Mouse (Mus musculus) brain, embryonic 14.5 days (tissue): ENCODE data around the gene Cd40. TPM values are rescaled to one million over a fixed set of nuclear protein-coding genes. Genes with fewer than 3 reads are reported as not detected.

Experiments used
- DNase-seq: peaks from one replicate; pipeline ENCODE4 v3.0.0-alpha.2; 2011; ENCODE audit warnings: low read depth
- CTCF ChIP-seq: fragments of 200-500 bp; IDR thresholded peaks from 2 replicates; pipeline ENCODE4 v1.5.1; 2012; ENCODE audit warnings: inconsistent platforms, mild to moderate bottlenecking, moderate library complexity, borderline replicate concordance; ENCODE audit not compliant: insufficient read depth, insufficient read length; ENCODE audit errors: extremely low read depth
- POLR2A ChIP-seq: fragments of 200-500 bp; IDR thresholded peaks from 2 replicates; pipeline ENCODE4 v1.6.1; 2012; ENCODE audit warnings: mild to moderate bottlenecking, inconsistent platforms, borderline replicate concordance; ENCODE audit not compliant: poor library complexity, insufficient read depth, insufficient read length, severe bottlenecking; ENCODE audit errors: extremely low read depth
- polyA plus RNA-seq: library from polyadenylated mRNA; depleted of rRNA; stranded (reverse); fragments of >200 nt; gene quantifications from 2 replicates; pipeline ENCODE4 v1.2.3, GENCODE M21; 2012

Gene Cd40
- polyA plus RNA-seq, 1 experiment = 8.4 TPM

DNA sequence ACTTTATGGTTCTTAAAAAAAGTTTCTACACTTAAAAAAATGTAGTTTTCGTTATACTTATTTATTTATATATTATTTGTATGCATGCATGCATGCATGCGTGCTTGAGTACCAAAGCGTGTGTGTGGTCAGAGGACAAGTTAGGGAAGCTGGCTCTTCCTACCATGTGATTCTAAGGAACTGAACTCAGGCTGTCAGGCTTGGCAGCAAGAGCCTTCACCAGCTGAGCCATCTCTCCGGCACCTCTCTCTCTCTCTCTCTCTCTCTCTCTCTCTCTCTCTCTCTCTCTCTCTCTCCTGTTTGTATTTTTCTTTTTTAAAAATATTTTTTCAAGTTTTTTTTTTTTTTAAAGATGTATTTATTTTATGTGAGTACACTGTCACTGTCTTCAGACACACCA is 4.5 kb downstream of the Cd40 start:
- TF ChIP-seq CTCF (no peak), POLR2A (no peak)
- no peak for DNase-seq

DNA sequence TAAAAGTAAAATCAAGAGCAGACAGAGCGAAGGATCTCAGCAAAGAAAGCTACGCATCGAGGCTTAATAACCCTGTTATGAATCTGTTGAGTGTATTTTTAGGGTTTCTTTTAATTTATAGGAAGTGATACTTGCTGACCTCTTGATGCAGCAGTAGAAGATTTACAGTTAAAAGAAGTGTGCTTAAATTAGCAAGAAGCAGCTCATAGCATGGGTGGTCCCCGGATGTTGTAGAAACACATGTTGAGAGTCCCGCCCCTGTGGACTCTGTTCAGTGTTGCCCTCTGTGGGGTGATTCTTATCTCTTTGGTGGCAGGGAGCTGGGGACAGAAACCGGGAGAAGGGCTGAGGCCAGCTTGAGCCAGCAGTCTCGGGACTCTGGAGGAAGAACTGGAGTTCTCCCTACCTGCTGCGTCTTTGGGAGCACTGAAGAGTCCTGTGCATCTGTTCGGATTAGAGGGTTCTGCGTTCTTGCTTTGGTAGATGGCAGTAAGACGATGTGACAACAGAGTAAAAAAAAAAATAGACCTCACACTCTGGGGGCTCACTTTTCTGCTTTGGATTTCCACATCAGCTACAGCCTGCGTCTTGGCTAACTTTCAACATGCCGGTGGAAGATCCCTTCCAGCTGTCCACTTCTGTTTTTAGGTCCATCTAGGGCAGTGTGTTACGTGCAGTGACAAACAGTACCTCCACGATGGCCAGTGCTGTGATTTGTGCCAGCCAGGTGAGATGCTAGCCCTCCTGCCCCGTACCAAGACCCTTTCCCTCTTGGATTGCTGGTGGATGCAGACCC is 6.4 kb downstream of the Cd40 start:
- DNase-seq = no peak
- TF ChIP-seq CTCF (no peak), POLR2A (no peak)

DNA sequence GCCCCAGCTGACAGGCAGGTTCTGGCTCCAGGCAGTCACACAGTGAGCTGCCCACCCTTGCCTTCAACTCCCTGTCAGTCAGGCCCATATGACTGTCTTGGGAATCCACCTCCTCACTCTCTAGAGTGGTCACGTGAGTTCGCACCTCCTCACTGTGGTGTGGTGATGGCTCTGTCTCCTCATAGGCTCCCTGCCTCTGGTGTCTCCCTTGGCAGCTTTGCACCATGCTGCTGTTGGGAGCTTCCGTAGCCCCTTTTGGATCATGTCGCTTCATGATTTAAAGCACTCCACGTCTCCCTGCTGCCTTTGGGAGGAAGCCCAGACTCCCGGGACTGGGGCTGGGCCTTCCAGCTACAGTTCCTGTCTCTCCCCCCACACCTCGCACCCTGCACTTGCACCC is 9.1 kb downstream of the Cd40 start:
- peak; percentile 54 for DNase-seq
- TF ChIP-seq CTCF (no peak), POLR2A (no peak)

DNA sequence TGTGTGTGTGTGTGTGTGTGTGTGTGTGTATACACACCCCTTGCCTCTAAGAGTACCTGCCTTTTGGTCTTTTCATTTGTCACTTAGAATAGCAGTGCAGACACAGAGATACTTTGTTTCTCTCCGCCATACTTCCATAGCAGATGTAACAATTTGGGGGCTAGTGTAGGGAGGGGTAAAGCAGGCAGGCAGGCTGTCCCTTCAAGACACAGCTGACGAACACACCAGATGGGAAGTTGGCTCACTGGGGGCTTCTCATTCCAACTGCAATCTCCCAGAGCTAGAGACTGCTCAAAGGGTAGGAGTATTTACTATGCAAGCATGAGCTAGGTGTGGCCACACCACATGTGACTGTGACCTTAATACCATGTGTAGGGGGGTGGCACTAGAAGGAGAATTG is 13.4 kb downstream of the Cd40 start:
- TF ChIP-seq POLR2A (no peak), CTCF (no peak)
- DNase-seq = peak; percentile 69

DNA sequence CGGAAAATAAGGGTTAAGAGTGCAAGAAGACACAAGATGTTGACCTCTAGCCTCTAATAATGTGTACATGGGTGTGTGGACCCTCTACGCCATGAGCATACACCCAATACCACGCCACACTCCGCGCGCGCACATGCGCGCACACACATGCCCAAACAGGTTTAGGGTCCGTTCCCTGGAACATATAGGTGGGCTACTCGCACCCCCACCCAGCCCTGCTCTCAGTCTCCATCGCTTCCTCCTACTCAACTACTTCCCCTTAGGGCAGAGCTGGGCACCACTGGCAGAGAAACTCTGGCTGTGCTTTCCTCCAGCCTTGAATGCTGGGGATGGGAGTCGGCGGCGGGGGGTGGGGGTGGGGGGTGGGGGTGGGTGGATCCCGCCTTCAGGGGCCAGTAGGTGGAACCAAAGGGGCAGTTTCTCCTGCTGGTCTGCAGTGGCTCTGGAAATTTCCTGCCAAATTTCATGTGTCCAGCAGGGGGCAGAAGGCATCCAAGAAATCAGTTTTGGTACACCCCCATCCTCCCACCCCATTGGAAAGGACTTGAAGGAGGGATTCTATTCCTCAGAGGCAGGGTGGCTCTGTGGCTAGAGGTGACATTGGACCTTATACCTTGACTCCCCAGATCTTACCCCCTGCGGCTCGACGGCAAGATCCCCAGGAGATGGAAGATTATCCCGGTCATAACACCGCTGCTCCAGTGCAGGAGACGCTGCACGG is 14.8 kb downstream of the Cd40 start:
- DNase-seq = peak; percentile 83
- peak; percentile 86 for TF ChIP-seq CTCF
- TF ChIP-seq POLR2A = no peak

DNA sequence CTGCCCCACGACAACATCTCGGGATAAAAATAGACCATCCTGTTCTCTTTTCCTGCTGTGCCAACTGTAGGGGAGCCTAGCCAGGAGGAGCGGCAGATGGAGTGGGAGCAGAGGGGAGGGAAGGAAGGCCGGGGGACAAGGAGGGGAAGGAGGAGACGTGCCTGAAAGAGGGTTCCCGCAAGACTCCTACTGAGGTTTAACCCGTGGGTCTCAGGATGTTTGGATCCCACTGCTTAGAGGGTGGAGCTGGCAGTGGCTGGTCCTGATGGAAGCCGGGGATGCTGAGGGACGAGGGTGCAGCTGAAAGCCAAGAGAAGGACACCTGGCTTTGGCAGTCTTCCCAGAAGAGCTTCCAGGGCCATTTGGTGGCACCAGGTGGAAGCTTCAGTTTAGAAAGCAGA is 18.0 kb downstream of the Cd40 start:
- TF ChIP-seq CTCF = no peak
- TF ChIP-seq POLR2A = no peak
- DNase-seq = peak; percentile 78

DNA sequence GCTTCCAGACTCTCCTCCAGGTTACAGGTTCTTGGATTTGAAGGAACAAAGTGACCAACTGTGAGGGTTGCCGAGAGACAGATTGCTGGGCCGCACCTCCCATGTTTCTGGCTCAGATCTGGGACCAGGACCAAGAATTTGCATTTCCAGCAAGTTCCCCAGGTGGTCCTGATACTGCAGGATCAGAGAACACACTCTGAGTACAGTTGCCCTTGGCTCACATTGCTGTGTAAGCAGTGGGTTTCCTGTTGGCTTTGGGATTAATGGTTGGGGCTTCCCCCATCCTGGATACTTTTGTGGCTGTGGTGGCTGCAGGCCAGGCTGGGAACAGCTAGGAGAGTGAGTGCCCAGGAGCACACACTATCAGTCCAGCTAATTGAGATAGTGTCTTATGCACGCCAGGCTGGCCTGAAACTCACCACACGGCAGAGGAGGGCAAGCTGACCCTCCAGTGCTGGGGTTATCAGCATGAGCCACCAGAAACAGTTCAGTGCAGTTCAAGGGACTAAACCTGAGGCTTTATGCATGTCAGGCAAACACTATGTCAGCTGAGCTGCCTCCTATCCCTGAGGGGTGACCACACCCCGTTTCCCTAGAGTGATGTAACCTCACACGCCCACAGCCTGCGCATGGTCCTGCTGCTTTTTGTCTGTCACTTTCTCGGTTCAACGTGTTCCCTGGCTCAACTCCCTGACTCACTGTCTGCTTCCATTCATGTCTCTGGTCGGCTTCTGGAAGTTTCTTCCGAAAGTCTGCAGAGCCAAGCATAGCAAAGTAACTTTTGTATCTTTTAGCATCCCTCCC is 18.9 kb downstream of the Cd40 start:
- peak; percentile 69 for DNase-seq
- TF ChIP-seq CTCF (no peak), POLR2A (no peak)

DNA sequence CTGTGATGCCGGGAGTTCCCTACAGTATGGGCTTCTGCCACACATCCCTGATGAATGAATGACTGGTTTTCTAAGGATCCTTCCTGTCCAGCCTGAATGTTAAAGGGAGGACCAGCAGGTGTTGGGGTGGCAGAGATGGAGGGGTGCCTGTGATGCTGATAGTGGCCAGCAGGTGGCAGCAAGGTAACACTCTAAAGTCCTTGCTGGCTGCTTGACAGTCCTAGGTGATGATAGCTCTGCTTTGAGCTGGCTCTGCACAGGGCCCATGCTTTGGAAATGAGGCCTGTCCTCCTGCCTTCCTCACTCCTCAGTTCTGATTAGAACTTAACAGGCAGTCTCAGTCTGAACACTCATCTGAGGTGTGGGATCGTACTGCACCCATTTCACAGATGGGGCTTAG is 19.5 kb downstream of the Cd40 start:
- TF ChIP-seq CTCF (peak; percentile 97), POLR2A (no peak)

DNA sequence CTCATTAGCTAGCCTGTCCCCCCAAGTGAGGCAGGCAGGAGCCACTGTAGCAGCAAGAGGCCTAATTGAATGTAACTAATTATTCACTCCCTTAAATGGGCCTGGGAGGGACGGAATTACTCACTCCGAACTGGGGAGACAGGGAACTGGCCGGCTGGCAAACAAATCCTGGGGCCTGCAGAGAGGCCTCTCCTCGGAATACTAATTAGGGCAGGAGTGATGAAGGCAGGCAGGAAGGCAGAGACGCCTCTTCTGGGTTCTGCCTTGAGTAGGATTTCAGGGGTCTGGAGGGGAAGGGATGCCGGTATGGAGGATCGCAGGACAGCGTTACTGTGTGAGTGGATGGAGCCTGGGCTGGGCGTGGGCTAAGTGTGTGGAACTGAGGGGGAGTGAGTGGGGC is 21.6 kb downstream of the Cd40 start:
- peak; percentile 95 for DNase-seq
- TF ChIP-seq CTCF (no peak), POLR2A (no peak)

More for the DNA sequence above, 19.5 kb downstream of the Cd40 start:
- DNase-seq = peak; percentile 87

DNA sequence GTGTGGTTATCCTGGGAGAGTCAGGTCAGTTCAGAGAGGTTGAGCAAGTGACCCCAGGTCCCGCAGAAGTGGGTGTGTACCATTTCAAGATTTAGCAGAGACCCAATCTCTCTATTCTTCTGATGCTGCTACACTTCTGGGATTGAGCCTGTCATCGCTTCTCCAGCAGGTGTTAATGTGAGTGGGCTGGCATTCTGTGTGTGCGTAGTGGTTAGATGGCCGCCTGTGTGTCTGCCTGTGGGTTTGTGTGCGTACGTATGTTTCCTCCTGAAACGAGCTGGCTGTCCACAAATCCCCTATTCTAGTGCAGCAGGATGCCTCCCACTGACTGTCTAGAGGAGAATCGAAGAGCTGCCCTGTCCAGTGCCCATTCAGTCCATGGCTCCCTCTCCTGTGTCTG is 22.6 kb downstream of the Cd40 start:
- TF ChIP-seq POLR2A (no peak), CTCF (no peak)
- peak; percentile 62 for DNase-seq

DNA sequence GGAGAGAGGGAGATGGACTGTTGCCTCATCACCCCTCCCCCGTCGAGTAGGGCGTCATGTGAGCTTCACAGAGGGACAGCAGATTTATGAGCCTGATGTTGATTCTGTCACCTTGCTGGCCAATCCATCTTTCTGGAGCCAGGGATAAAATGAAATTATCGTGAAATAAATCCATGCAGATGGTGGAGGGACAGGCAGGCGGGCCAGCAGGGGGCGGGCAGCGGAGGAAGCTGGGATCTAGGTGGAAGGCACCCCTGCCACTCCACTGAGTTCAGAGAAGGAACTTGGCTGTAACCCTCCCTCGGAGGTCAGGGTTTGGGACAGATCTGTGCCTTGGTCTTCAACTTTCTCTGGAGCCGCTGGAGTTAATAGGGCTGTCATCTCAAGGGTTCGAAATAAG is 23.2 kb downstream of the Cd40 start:
- TF ChIP-seq POLR2A (no peak), CTCF (peak; percentile 62)
- peak; percentile 47 for DNase-seq

DNA sequence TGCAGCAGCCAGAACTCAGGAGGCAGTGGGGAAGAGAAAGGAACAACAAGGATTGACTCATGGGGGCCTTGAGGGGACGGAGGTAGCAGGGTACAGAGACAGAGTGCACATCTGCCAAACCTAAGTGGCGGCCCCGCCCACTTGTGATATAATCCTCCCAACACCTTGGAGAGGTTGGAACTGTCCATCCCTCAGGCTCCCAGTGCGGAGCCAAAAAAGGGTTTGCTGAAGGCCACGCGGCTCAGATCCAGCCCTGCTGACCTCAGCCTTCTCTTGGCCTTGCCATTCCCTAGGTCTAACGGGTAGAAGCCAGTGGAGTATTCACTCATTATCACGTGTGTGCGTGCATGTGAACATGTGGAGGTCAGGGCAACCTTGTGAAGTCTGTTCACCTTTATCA is 25.2 kb downstream of the Cd40 start:
- no peak for DNase-seq
- no peak for TF ChIP-seq POLR2A
- TF ChIP-seq CTCF = no peak

DNA sequence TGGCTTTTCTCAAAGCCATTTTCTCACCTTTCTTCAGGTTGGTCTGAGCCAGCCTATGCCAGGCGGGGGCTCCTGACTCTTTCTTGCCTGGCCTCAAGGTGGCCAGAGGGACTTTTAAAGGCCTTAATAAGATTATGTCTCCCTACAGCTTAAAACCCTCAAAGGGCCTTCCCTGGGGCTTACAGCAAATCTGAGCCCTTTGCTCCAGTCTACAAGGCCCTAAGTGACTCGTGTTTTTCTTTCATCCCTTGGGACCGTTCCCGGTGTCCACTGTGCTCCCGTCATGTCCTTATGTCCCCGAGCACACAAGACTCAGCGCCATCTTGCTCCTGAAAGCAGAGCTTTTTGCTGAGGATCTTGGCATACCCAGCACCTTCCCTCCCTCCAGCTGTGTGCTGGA is 25.8 kb downstream of the Cd40 start:
- DNase-seq = no peak
- no peak for TF ChIP-seq CTCF
- no peak for TF ChIP-seq POLR2A
